Mouse (Mus musculus): Measurements from ENCODE around the gene St5. TPM values are rescaled to one million over a fixed set of nuclear protein-coding genes. Genes with fewer than 3 reads are reported as not detected.

Gene St5
- polyA plus RNA-seq, 1 experiment from 2014 or later, result 26.2 TPM

DNA sequence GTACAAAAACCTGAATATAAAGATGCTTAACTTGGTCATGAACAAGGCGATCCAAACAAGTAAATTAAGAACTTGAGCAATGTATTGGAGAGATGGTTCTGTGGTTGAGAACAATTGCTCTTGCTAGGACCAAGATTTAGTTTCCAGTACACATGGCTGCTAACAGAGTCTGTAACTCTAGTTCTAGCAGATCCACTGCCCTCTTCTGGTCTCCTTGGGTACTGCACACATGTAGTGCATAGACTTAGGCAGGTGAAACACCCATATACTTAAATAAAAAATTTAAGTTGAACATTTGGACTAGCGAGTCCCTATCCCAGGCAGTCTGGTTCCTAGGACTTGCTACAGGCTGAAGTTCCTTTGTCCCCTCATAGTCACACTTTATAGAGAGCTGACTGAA, 19.2 kb upstream of the St5 start:
- H3K9me3 ChIP-seq, result no peaks in the 10 kb centered on the region
- H3K9ac ChIP-seq, result no peak overlapping the region
- H3K36me3 ChIP-seq, result no peaks in the 10 kb centered on the region
- H3K4me2 ChIP-seq, result no peak overlapping the region
- H3K27ac ChIP-seq (replicated peaks), result no peak overlapping the region
- ATAC-seq (ENCODE audit: low FRiP score, low read depth), result no peak
- no peaks in the 10 kb centered on the region for H3K4me1 ChIP-seq (replicated peaks)
- no peak overlapping the region for H3K4me3 ChIP-seq
- H3K27me3 ChIP-seq, result no peaks in the 10 kb centered on the region
- 99% methylated on average over 2 of the region's 2 CpGs for WGBS

DNA sequence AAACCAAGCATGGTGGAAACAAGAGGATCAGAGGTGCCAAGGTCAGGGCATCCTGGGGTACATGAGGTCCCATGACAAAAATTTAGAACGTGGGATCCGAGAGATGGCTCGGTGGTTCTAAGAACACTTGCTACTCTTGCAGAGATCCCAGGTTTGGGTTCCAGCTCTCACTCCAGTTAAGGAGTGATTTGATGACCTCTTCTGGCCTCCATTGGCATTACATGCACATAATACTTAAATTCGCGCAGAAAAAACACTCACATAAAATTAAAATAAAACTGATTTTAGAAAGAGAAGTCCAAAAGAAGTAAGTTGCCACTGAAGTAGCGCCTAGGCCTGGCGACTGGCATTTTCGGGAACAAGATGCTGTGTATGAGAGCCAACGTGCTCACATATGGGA, 15.9 kb upstream of the St5 start:
- Histone ChIP-seq H3K27ac (replicated peaks) (no peak overlapping the region), H3K36me3 (no peaks in the 10 kb centered on the region), H3K27me3 (no peaks in the 10 kb centered on the region), H3K9me3 (no peaks in the 10 kb centered on the region), H3K4me1 (replicated peaks) (no peaks in the 10 kb centered on the region), H3K4me3 (no peak overlapping the region), H3K4me2 (no peak overlapping the region), H3K9ac (no peak overlapping the region)
- no peak for ATAC-seq (ENCODE audit: low FRiP score, low read depth)
- 66% methylated on average over 9 of the region's 9 CpGs for WGBS

DNA sequence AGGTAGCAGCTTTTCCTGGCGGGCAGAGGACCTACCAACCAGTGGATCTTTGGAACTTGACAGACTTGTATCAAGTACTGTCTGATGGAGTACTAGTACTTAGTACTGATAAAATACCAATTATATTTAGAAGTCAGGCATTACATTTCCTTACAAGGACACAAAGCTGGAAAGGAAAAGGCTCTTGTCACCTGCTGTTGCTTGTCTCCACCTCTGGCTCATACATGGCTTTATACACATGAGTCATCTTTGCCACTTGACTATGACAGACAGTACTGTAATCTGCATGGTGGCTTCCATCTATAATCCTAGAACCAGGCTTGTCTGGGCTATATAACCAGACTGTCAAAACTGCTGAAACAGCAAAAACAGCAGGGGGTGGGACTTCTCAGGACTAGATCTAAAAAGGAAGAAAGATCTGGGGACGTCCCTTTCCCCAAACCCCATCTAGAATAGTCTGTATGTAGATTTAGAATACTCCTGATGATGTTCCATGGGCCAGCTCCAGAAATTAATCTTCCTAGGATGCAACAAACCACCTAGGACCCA, 10.1 kb upstream of the St5 start:
- no peak for ATAC-seq (ENCODE audit: low FRiP score, low read depth)
- WGBS, result 90% methylated on average over 2 of the region's 2 CpGs
- H3K27me3 ChIP-seq, result no peaks in the 10 kb centered on the region
- no peaks in the 10 kb centered on the region for H3K9me3 ChIP-seq
- H3K36me3 ChIP-seq, result no peaks in the 10 kb centered on the region
- no peak overlapping the region for H3K27ac ChIP-seq (replicated peaks)
- no peak overlapping the region for H3K4me2 ChIP-seq
- H3K9ac ChIP-seq, result no peak overlapping the region
- H3K4me3 ChIP-seq, result no peak overlapping the region
- H3K4me1 ChIP-seq (replicated peaks), result no peaks in the 10 kb centered on the region

DNA sequence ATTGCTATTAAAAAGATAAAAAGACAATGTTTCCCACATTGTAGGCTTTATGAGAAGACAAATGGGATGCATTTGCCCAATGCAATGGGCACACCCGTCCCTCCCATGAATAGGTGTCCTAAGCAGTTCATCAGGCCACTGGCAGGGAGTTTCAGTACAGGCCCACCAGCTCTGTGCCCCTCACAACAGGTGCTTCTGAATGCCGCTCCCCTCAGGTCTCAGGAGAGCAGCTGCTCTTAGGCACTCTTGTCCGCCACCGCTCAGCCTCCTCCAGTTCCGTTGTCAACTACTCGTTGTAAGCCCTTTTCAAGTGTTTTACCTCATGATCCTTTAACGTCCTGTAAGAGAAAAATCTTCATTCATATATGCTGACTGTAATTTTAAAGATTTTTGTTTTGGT, 8.8 kb upstream of the St5 start:
- no peaks in the 10 kb centered on the region for H3K27me3 ChIP-seq
- H3K4me3 ChIP-seq, result no peak overlapping the region
- H3K27ac ChIP-seq (replicated peaks), result no peak overlapping the region
- 93% methylated on average over 7 of the region's 7 CpGs for WGBS
- H3K9me3 ChIP-seq, result no peaks in the 10 kb centered on the region
- peaks cover 2% of the 10 kb centered on the region; the same call in 1 of the 2 replicates for H3K4me1 ChIP-seq (replicated peaks)
- no peak overlapping the region for H3K4me2 ChIP-seq
- no peak for ATAC-seq (ENCODE audit: low FRiP score, low read depth)
- H3K9ac ChIP-seq, result no peak overlapping the region
- H3K36me3 ChIP-seq, result no peaks in the 10 kb centered on the region

DNA sequence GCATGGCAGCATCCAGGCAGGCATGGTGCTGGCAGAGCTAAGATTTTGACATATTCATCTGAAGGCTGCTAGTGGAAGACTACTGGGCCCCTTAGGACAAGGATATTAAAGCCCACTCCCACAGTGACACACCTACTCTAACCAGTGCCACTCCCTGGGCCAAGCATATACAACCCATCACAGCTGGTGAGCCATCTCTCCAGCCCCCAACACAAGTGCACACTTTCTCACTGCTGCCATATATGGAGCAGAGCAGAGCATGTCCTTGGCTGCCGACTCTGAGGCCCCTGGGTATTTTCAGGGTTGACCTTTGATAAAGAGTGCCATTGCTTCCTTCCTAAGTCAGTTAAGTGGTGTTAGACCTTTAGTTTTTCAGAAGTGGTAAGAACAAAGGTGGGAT, 6.7 kb upstream of the St5 start:
- Histone ChIP-seq H3K9ac (no peak overlapping the region), H3K9me3 (no peaks in the 10 kb centered on the region), H3K27me3 (no peaks in the 10 kb centered on the region), H3K36me3 (no peaks in the 10 kb centered on the region), H3K4me3 (no peak overlapping the region), H3K4me1 (replicated peaks) (peaks cover 3% of the 10 kb centered on the region; the same call in 1 of the 2 replicates), H3K27ac (replicated peaks) (no peak overlapping the region), H3K4me2 (no peak overlapping the region)
- no peak for ATAC-seq (ENCODE audit: low FRiP score, low read depth)
- WGBS, result 79% methylated on average over 1 of the region's 1 CpGs

DNA sequence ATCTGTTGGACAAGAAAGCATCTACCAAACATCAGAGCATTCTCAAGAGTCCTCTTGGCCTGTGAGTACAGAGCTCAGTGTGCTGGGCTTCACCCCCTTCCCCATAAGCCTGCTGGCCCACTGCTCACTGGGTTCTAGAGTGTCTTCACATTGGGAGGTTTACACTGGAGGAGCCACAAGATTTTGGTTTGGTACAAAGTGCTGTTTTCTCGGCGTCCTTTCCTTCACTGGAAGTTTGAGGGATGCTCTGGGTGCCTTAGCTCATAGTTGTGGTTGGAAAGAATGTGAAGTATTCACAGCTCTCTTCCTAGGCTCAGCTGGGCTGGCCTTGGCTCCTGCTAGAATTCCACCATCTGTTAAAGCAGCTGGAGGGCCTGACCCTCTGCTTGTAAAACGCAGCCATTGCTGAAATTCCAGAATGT, 5.6 kb upstream of the St5 start:
- H3K4me3 ChIP-seq, result no peak overlapping the region

DNA sequence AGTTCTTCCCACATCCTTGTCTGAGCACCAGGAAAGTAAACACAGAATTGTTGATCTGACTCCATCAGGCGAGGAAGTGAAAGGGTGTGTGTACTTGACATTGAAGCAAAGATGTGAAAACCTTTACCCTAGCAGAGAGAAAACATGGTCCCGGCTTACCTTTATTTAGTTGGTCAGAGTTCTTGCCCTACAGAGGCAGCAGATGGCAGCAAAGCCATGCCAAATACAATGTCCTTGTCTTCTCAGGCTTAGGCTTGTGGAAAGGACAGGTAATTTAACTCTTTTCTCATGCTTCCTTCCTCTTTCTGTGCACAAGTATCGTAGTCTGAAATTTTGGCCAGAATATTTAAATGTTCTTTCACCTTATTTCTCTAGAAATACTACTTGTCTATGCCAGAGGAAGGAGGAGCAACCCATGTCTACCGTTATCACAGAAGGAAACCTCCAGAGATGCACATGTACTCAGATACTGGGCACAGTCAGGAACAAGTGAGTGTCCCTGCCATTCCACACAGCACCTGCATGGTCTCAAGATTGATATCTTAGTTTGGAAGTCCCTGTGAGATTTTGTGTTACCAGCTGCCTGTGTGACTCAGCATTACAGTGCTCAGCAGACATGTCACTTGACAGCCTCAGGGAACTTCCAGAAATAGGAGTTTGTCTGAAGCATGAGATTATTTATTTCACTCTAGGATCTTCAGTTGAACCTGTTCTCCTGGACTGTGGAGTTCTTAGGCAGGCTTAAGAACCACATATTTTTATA, 3.8 kb upstream of the St5 start:
- WGBS, result 46% methylated on average over 4 of the region's 4 CpGs
- no peaks in the 10 kb centered on the region for H3K36me3 ChIP-seq
- no peak overlapping the region for H3K27ac ChIP-seq (replicated peaks)
- no peak overlapping the region for H3K4me3 ChIP-seq
- no peaks in the 10 kb centered on the region for H3K9me3 ChIP-seq
- H3K4me1 ChIP-seq (replicated peaks), result peaks cover 16% of the 10 kb centered on the region
- no peak overlapping the region for H3K4me2 ChIP-seq
- H3K27me3 ChIP-seq, result no peaks in the 10 kb centered on the region
- ATAC-seq (ENCODE audit: low FRiP score, low read depth), result no peak
- no peak overlapping the region for H3K9ac ChIP-seq

More for the DNA sequence above, 5.6 kb upstream of the St5 start:
- no peak overlapping the region for H3K27ac ChIP-seq (replicated peaks)
- no peaks in the 10 kb centered on the region for H3K36me3 ChIP-seq
- peaks cover 8% of the 10 kb centered on the region for H3K4me1 ChIP-seq (replicated peaks)
- no peak overlapping the region for H3K9ac ChIP-seq
- no peak overlapping the region for H3K4me2 ChIP-seq
- no peak for ATAC-seq (ENCODE audit: low FRiP score, low read depth)
- H3K9me3 ChIP-seq, result no peaks in the 10 kb centered on the region
- no peaks in the 10 kb centered on the region for H3K27me3 ChIP-seq
- WGBS, result 76% methylated on average over 3 of the region's 3 CpGs

DNA sequence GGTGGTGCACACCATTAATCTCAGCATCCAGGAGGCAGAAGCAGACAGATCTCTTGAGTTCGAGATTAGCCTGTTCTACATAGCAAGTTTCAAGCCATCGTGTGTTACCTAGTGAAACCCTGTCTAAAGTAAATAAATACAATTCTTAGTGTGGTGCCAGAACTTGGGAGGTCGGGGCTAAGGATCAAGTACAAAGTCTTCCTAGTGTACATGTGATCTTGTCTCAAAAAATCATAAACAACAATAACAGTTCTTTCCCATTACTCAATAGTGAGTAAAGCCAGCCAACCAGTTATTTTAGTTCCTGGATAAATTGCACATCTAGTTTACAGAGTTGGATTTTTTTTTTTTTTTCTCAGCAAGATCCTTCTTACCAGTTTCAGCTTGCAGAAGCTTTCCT, 1.1 kb upstream of the St5 start:
- no peak overlapping the region for H3K9ac ChIP-seq
- peaks cover 16% of the 10 kb centered on the region for H3K4me1 ChIP-seq (replicated peaks)
- no peak overlapping the region for H3K27ac ChIP-seq (replicated peaks)
- ATAC-seq (ENCODE audit: low FRiP score, low read depth), result no peak
- H3K36me3 ChIP-seq, result no peaks in the 10 kb centered on the region
- no peaks in the 10 kb centered on the region for H3K9me3 ChIP-seq
- H3K4me2 ChIP-seq, result peak overlapping the region; percentile 86
- peak overlapping the region; percentile 61 for H3K4me3 ChIP-seq
- H3K27me3 ChIP-seq, result no peaks in the 10 kb centered on the region
- WGBS, result 69% methylated on average over 3 of the region's 3 CpGs

DNA sequence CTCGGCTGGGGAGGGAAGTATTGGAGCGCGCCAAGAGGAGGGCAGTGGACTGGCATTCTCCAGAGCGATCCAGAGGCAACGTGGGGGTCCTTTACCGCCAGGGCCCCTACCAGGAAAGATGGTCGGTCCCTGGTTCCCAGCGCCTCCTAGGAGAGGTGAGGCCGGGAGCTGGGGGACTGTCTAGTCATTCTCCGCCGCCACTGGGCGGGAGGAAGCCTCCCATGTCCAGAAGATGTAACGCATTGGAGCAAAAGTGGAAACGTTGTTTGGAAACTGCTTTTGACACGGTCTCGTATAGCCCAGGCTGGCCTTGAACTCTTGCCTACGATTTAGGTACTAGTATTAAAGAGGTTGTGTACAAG, 592 bp upstream of the St5 start:
- WGBS, result 2% methylated on average over 17 of the region's 17 CpGs
- H3K27ac ChIP-seq (replicated peaks), result peak overlapping the region; percentile 78

DNA sequence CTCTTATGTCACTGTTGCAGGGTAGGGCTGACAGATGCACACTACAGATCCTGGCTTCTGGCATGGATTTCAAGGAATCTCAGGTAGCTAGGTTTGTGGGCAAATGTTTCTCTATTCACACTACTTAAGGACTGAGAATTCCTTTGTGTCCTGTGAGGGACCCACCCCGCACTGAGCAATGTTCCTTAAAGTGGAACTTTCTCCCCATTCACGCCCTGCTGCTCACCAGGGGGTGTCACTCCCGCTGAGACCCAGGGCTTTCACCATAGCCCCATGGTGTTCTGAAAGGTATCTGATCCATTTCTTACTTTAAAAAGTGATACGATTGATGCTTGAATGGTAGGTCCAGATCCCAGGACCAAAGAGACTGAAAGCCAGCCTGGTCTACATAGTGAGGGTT, 684 bp downstream of the St5 start:
- Histone ChIP-seq H3K36me3 (no peaks in the 10 kb centered on the region), H3K4me1 (replicated peaks) (peaks cover 16% of the 10 kb centered on the region), H3K27me3 (no peaks in the 10 kb centered on the region), H3K9ac (no peak overlapping the region; the same call in 1 of the 2 replicates), H3K4me3 (peak overlapping the region; percentile 61), H3K4me2 (peak overlapping the region; percentile 86), H3K27ac (replicated peaks) (no peak overlapping the region), H3K9me3 (no peaks in the 10 kb centered on the region)
- ATAC-seq (ENCODE audit: low FRiP score, low read depth), result no peak; the same call in 1 of the 2 replicates
- 36% methylated on average over 4 of the region's 4 CpGs for WGBS

More for the DNA sequence above, 592 bp upstream of the St5 start:
- H3K36me3 ChIP-seq, result no peaks in the 10 kb centered on the region
- H3K4me1 ChIP-seq (replicated peaks), result peaks cover 16% of the 10 kb centered on the region
- ATAC-seq (ENCODE audit: low FRiP score, low read depth), result no peak
- peak overlapping the region; percentile 61 for H3K4me3 ChIP-seq
- peak overlapping the region; percentile 58 for H3K9ac ChIP-seq
- H3K9me3 ChIP-seq, result no peaks in the 10 kb centered on the region
- peak overlapping the region; percentile 86 for H3K4me2 ChIP-seq
- no peaks in the 10 kb centered on the region for H3K27me3 ChIP-seq

DNA sequence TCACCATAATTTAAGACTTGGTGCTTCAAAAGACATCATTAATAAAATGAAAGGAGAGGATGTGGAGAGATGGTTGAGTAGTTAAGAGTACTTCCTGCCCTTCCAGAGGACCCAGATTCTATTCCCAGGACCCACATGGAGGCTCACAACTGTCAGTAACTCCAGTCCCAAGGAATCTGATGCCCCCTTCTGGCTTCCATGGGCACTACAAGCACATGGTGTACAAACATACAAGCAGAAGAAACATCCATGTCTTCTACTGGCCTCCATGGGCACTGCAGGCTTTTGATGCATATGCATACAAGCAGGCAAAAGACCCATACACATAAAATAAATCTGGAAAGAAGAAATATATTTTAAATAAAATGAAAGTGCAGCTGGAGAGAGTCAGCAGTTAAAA, 3.2 kb downstream of the St5 start:
- no peak for ATAC-seq (ENCODE audit: low FRiP score, low read depth)
- Histone ChIP-seq H3K27ac (replicated peaks) (no peak overlapping the region), H3K36me3 (no peaks in the 10 kb centered on the region), H3K9ac (no peak overlapping the region), H3K27me3 (no peaks in the 10 kb centered on the region), H3K9me3 (no peaks in the 10 kb centered on the region), H3K4me1 (replicated peaks) (peaks cover 13% of the 10 kb centered on the region), H3K4me3 (no peak overlapping the region), H3K4me2 (no peak overlapping the region)

DNA sequence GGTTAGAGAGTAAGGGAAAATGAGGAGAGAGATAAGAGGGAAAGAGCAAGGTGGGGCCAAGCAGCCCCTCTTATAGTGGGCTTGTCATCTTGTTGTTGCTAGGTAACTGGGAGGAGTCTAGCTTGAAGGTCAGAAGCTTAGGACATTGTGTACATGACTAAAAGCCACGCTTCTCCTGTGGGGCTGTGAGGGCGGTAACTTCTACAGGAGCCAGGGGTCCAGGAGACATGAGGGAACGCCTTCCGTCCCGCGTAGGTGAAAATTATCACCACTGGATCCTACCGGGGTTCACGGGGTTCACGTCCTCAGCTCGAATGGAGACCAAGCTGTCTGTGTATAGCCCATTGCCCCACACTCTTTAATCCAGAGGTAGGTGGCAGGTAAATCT, 8.1 kb downstream of the St5 start:
- H3K4me2 ChIP-seq, result no peak overlapping the region
- ATAC-seq (ENCODE audit: low FRiP score, low read depth), result no peak
- H3K4me3 ChIP-seq, result no peak overlapping the region
- no peaks in the 10 kb centered on the region for H3K4me1 ChIP-seq (replicated peaks)
- H3K27me3 ChIP-seq, result no peaks in the 10 kb centered on the region
- no peaks in the 10 kb centered on the region for H3K36me3 ChIP-seq
- 89% methylated on average over 10 of the region's 10 CpGs for WGBS
- H3K27ac ChIP-seq (replicated peaks), result no peak overlapping the region
- H3K9me3 ChIP-seq, result no peaks in the 10 kb centered on the region
- H3K9ac ChIP-seq, result no peak overlapping the region

Data from hindbrain, embryonic 15.5 days (tissue).